Mouse (Mus musculus): ENCODE data around the gene Rbms3. TPM values are rescaled to one million over a fixed set of nuclear protein-coding genes. Genes with fewer than 3 reads are reported as not detected.
A peak's percentile ranks its signal among the peaks of the same experiment; 100 is the strongest.

Rbms3 gene
- polyA plus RNA-seq, 1 experiment = 30.1 TPM

DNA sequence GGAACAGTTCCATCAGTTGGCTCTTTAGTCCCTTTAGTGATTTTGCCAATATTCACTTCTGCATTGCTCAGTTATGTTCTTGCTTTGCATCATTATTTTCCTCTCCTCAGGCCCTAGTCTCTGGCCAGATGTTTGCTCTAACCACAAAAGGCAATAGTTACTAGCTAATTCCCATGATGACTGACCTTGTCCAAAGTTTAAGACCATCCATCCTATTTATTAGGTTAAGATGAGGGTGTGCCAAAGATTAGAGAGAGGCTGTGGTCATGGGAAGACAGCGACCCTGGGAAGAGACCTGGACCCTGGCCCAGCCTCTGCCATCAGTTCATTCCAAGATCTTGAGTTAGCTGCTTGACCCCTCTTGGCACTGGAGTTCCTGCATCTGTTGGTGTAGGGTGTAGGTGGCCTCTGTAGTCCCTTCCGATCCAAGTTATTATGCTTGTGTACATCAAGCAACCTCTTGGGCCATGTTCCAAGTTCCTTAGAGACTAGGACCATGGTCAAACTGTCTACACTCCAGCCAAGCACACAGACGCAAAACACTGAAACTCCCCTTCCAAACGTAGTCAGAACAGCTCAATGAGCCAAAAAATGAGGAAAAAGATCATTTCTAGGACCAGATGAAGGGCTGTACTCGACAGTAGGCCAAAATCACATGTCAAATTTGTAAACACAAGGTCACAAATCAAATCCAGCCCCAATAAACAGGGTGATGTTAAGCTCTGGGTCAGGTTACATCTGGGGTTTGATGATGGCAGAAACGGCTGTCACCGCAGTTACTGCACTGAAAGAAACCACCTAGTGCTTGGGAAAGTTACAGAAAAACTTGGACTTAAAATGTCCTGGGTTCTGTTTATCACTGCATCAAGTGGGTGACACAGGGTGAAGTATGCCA lies 782.2 kb downstream of the Rbms3 start:
- TF ChIP-seq CTCF (IDR thresholded peaks at IDR 0.05; ENCODE audit: borderline replicate concordance, extremely low read depth, insufficient read depth, insufficient read length) (no peak), POLR2A (IDR thresholded peaks at IDR 0.05; ENCODE audit: borderline replicate concordance, extremely low read depth, insufficient read depth, insufficient read length, poor library complexity, severe bottlenecking) (no peak)
- no peak for DNase-seq (ENCODE audit: low read depth)

DNA sequence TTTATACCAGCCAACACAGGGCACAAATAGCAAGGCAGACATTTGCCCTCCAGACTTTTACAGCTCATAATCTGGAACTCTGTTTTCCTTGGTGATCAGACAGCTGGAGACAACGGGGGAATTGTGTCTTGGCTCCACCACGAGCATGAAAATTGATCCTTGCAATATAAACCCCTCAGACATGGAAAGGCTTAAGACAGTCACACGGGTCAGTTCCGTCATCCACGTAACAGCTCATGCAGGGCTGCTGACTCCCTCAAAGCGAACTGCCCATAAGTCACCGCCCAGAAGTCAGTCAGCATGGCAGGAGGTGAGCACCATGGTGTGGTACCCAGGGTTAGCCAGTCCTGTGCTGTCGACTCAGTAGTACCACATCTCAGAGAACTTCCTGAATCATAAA lies 794.8 kb downstream of the Rbms3 start:
- TF ChIP-seq CTCF (IDR thresholded peaks at IDR 0.05; ENCODE audit: borderline replicate concordance, extremely low read depth, insufficient read depth, insufficient read length) (no peak), POLR2A (IDR thresholded peaks at IDR 0.05; ENCODE audit: borderline replicate concordance, extremely low read depth, insufficient read depth, insufficient read length, poor library complexity, severe bottlenecking) (no peak)
- no peak for DNase-seq (ENCODE audit: low read depth)

DNA sequence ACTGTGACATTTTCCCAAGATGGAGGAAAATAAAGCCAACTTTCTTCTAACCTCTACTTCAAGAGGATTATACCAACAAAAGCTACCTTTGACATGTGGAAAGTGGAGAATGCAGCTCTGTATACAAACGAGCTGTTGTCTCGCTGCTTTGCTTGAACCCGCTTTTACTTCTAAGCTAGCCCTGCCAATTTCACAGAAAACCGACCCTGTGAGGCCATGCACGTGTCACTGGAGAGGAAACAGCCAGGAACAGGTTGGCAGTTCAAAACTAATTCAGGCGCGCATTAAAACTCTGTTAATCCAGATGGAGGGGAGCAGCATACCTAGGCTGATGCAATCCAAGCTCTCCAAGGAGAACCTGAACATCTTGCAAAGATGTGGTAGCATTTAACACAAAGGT lies 796.0 kb downstream of the Rbms3 start:
- no peak for DNase-seq (ENCODE audit: low read depth)
- no peak for TF ChIP-seq POLR2A (IDR thresholded peaks at IDR 0.05; ENCODE audit: borderline replicate concordance, extremely low read depth, insufficient read depth, insufficient read length, poor library complexity, severe bottlenecking)
- TF ChIP-seq CTCF (IDR thresholded peaks at IDR 0.05; ENCODE audit: borderline replicate concordance, extremely low read depth, insufficient read depth, insufficient read length) = no peak

DNA sequence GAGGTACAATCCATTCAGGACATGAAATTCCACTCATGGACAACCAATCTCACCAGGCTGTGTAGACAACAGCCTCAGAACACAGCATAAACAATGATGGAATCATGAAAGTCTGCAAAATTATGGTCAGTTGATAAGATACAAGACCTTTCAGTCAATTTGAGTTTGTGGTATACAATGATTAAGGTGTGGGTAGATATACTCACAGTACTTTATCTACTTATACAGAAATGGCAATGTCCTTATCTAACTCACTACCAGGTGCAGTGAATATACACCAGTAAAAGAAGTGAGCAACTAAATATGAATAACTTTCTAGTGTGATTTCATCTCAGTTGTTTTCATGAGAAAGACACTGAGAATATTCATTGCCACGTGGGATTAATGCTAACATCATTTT lies 796.9 kb downstream of the Rbms3 start:
- DNase-seq (ENCODE audit: low read depth) = no peak
- no peak for TF ChIP-seq POLR2A (IDR thresholded peaks at IDR 0.05; ENCODE audit: borderline replicate concordance, extremely low read depth, insufficient read depth, insufficient read length, poor library complexity, severe bottlenecking)
- no peak for TF ChIP-seq CTCF (IDR thresholded peaks at IDR 0.05; ENCODE audit: borderline replicate concordance, extremely low read depth, insufficient read depth, insufficient read length)

DNA sequence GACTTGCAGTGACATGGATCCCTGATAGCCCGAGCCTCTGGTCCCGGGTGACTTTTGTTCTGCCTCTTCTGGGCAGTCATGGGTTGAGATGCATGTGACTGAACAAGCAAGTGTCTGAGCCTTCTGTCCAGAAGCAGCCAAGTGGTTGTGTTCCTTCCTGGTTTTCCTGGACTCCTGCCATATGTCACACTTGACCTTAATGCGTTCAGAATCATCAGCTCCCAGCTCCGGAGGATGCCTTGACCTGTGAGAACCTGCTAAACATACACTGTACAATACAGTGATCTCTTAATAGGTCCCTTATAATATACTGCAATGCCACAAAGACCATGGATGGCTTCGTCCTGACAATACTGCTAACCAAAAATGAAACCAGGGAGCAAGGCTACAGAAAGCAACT lies 798.3 kb downstream of the Rbms3 start:
- DNase-seq (ENCODE audit: low read depth) = no peak
- TF ChIP-seq POLR2A (IDR thresholded peaks at IDR 0.05; ENCODE audit: borderline replicate concordance, extremely low read depth, insufficient read depth, insufficient read length, poor library complexity, severe bottlenecking) (no peak), CTCF (IDR thresholded peaks at IDR 0.05; ENCODE audit: borderline replicate concordance, extremely low read depth, insufficient read depth, insufficient read length) (no peak)

DNA sequence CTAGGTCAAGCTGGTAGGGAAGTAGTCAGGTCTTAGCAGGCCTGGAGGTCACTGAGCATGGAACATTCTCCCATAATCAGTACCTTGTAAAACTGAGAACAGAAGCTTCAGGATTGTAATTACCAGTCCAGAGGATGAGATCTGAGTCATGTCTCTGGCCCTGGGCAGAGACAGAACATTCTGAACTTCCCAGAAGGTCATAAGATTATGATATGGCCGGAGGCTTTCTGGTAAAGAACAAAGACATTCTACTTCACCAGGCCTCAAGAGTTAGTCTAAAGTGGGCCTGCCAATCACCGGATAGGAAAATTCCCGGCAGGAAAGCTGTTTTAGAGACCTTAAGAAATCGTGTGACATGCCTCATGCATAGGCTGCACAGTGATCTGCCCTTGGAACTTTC lies 799.8 kb downstream of the Rbms3 start:
- TF ChIP-seq CTCF (IDR thresholded peaks at IDR 0.05; ENCODE audit: borderline replicate concordance, extremely low read depth, insufficient read depth, insufficient read length) = no peak
- TF ChIP-seq POLR2A (IDR thresholded peaks at IDR 0.05; ENCODE audit: borderline replicate concordance, extremely low read depth, insufficient read depth, insufficient read length, poor library complexity, severe bottlenecking) = no peak
- DNase-seq (ENCODE audit: low read depth) = no peak

DNA sequence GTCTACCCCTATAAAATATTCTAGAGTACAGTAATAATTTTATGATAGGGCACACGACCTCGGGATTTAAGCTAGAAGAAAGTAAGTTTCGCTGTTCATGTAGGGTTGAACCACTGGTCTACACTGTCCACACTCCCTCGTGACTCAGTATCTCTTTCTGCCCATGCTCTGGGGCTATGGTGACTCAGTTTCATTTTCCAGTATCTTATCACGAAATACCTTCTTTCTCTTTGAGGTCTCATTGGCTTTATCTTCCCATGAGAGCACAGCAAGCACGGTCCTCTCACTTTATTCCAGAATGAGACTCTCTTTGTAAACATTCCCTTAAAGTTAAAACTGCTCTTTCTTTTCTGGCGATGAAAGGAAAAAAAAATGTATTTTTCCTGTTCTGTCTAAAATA lies 808.1 kb downstream of the Rbms3 start:
- TF ChIP-seq POLR2A (IDR thresholded peaks at IDR 0.05; ENCODE audit: borderline replicate concordance, extremely low read depth, insufficient read depth, insufficient read length, poor library complexity, severe bottlenecking) (no peak), CTCF (IDR thresholded peaks at IDR 0.05; ENCODE audit: borderline replicate concordance, extremely low read depth, insufficient read depth, insufficient read length) (no peak)
- no peak for DNase-seq (ENCODE audit: low read depth)

DNA sequence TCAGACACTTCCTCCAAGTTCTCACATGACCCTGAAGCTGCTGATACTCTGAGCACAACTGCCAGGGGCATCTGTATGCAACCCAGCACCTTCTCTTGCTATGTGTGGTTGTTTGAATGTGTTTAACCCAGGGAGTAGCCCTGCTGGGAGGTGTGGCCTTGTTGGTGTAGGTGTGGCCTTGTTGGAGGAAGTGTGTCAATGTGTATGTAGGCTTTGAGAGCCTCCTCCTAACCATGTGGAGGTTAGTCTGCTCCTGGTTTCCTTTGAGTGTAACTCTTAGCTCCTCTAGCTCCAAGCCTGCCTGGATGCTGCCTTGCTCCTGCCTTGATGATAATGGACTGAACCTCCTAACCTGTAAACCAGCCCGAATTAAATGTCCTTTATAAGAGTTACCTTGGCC lies 812.5 kb downstream of the Rbms3 start:
- no peak for TF ChIP-seq CTCF (IDR thresholded peaks at IDR 0.05; ENCODE audit: borderline replicate concordance, extremely low read depth, insufficient read depth, insufficient read length)
- no peak for TF ChIP-seq POLR2A (IDR thresholded peaks at IDR 0.05; ENCODE audit: borderline replicate concordance, extremely low read depth, insufficient read depth, insufficient read length, poor library complexity, severe bottlenecking)
- no peak for DNase-seq (ENCODE audit: low read depth)

DNA sequence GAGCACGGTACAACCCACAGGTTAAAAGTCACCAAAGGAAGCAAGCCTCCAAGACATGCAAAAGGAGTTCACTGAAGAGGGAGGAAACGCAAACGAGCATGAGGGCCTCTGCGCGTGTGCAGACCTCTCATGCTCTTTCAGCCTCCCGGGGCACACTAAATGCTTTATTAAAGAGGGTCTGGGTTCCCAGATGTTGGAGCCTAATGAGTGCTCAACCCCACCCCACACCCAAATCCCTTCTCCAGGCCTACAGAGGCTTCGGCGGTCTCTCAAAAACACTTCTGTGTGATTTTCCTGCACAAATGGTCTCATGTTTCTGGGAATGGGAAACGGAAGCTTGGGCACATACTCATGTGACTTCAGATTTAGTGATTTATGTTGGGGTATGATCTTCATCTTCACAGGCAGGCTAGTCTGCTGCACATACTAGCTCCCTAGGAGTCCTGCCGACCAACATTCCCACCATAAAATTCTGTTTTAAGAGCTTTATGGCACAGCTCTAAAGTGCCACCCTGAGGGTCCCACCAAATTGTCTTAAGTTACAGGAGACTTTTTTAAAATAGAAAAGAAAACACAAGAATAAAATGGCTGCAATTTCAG lies 815.1 kb downstream of the Rbms3 start:
- TF ChIP-seq CTCF (IDR thresholded peaks at IDR 0.05; ENCODE audit: borderline replicate concordance, extremely low read depth, insufficient read depth, insufficient read length) (no peak), POLR2A (IDR thresholded peaks at IDR 0.05; ENCODE audit: borderline replicate concordance, extremely low read depth, insufficient read depth, insufficient read length, poor library complexity, severe bottlenecking) (no peak)
- no peak for DNase-seq (ENCODE audit: low read depth)

DNA sequence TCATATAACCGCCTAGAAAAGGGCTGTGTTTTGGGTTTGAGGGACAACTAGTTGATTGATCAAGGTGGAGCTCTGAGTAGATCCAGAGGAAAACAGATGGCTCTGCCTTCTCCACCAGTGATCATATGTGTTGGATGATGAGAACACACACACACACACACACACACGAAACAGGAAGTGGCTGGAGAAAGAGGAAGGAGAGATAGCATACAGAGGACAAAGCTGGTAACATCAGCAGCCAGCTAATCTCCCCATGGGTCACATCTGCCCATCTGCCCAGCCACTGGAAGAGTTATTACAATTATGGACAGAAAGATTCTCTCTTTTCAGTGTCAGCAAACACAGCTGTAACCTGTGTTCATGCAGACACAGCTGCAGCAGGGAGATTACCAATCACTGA lies 816.3 kb downstream of the Rbms3 start:
- DNase-seq (ENCODE audit: low read depth) = no peak
- TF ChIP-seq CTCF (IDR thresholded peaks at IDR 0.05; ENCODE audit: borderline replicate concordance, extremely low read depth, insufficient read depth, insufficient read length) (no peak), POLR2A (IDR thresholded peaks at IDR 0.05; ENCODE audit: borderline replicate concordance, extremely low read depth, insufficient read depth, insufficient read length, poor library complexity, severe bottlenecking) (no peak)

DNA sequence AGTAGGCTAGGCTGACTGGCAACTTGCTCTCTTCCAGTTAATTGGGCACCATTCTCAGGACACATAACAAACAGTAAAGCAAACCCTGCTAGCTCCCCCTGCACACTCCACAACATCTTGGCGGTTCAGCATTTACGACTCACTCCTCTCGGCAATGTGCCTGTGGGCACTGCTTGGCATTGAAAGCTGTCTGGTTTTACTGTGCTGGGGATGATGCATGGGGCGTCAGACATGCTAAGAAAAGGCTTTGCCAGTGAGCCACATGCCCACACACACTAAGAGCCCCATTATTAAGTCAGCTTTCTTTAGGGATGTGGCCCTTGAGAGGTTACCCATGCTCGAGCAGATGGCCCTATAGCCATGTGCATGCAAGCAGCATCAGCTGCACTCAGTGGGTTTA lies 820.5 kb downstream of the Rbms3 start:
- DNase-seq (ENCODE audit: low read depth) = peak; percentile 58
- TF ChIP-seq CTCF (IDR thresholded peaks at IDR 0.05; ENCODE audit: borderline replicate concordance, extremely low read depth, insufficient read depth, insufficient read length) (no peak), POLR2A (IDR thresholded peaks at IDR 0.05; ENCODE audit: borderline replicate concordance, extremely low read depth, insufficient read depth, insufficient read length, poor library complexity, severe bottlenecking) (no peak)

DNA sequence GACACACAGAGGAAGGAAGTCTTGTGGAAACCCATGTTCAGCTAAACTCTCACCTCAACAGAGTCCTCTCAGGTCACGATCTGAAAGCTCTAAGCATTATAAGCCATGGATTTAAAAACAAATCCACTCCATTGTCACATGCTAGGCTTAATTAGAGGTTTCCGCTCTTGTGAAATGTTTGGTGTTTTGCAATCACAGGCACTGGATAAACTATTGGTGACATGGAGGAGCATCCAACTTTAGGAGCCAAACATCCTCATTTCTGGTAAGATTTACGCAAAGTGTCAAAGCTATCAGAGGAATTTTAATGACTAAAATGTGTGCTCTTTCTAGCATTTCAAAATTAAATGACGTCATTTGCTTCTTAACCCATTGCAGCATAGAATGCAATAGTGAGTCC lies 821.3 kb downstream of the Rbms3 start:
- TF ChIP-seq POLR2A (IDR thresholded peaks at IDR 0.05; ENCODE audit: borderline replicate concordance, extremely low read depth, insufficient read depth, insufficient read length, poor library complexity, severe bottlenecking) (no peak), CTCF (IDR thresholded peaks at IDR 0.05; ENCODE audit: borderline replicate concordance, extremely low read depth, insufficient read depth, insufficient read length) (no peak)
- DNase-seq (ENCODE audit: low read depth) = no peak

Data from brain, embryonic 14.5 days (tissue).